Mouse (Mus musculus): ENCODE results near the gene Ccsap.
A peak's percentile ranks its signal among the peaks of the same experiment; 100 is the strongest.

Gene Ccsap

DNA sequence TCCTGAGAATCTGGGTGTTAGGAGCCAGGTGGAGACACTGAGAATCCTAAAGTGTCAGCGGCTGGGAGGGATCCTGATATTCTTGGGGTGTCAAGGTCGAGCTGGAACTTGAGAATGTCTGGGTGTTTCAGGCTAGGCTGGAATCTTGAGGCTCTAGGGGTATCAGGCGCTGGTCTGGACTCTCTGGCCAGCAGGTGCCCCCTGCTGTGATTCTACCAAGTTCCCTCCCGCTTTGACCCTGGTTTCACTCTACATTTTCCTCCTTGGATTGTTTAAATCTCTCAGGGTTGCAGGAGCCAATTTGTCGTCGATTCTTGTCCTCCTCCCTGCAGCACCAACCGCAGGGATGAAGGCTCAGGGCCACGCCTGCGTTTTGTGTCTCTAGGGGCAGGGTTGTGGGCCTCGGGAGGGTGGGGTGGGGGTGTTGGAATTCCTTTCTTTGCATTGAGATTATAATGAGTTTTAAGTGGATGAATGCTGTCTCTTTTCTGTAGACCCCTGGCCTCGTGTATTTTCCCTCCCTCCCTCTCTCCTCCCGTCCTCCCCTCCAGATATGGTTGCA is 53.6 kb downstream of the Ccsap start:
- no peak for DNase-seq (ENCODE audit: low read depth, low spot score)

DNA sequence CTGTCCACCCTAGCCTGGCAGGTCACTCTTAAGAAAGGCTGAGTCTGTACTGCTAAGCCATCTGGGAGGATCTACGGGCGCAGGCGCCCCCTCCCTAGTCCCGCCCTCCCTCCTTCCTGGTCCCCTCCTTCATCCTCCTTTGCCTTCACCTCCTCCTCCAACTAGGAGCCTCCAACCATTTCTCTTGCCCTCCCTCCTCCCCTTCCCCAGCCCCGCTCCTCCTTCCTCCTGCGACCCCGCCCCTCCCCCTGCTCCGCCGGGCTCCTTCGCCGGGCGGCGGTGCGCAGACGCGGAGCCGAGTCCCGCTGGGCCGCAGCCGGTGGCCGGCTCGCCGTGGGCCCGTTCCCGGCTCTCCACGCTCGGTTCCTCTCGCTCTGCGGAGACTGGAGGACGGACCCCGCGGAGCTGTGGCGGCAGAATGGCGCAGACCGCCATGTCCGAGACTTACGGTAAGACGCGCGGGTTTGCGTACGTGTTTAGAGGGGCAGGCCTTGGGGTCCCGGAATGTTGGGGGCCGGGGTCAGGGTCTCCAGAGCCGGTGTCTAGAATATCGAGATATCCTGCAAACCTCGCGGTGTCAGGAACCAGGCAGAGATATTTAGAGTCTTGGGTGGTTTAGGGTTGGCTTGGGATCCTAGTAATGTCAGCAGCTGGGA is 54.2 kb downstream of the Ccsap start, which contains the start of gene Rab4a:
TSS of gene Rab4a (plus strand) at position 268 of the 656 bp plus-strand sequence.
- DNase-seq (ENCODE audit: low read depth, low spot score), result peak; percentile 78

DNA sequence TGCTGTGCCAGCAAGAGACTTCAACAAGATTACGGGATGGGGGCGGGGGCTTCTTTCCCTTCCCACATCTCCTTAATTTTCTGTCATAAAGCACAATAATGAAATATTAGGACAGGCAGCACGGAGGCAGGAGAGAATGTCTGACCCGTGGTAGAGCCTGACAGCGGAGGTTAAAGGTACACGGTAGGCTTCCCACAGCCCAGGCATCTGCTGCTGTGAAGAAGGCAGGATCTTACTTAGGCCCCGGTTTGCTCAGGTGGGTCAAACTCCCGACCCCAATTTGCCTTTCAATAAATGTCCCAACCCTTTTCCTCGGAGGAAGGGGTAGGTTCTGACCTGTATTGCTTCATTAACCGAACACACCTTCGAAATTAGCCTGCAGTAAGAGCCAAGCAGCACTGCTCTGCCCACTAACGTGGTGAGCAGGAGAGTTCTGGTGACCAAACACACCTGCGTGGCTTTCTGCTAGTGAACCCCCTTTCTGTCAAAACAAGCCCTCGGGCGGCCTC is 54.7 kb downstream of the Ccsap start:
- no peak for DNase-seq (ENCODE audit: low read depth, low spot score)

DNA sequence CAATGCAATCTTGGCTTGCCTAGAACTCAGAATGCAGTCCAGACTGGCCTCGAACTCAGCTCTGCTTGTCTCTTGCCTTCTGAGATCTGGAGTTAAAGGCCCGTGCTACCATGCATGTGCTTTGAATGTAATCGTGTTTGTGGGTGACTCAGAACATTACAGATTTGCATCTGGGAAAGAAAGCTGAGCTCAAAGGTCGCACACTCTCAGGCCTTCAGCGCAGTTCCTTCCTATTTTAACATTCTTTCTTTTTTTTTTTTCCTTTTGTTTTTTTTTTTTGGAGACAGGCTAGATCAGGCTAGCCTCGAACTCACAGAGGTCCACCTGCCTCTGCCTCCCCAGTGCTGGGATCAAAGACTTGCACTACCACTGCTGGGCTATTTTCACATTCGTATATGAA is 55.4 kb downstream of the Ccsap start:
- DNase-seq (ENCODE audit: low read depth, low spot score), result no peak

DNA sequence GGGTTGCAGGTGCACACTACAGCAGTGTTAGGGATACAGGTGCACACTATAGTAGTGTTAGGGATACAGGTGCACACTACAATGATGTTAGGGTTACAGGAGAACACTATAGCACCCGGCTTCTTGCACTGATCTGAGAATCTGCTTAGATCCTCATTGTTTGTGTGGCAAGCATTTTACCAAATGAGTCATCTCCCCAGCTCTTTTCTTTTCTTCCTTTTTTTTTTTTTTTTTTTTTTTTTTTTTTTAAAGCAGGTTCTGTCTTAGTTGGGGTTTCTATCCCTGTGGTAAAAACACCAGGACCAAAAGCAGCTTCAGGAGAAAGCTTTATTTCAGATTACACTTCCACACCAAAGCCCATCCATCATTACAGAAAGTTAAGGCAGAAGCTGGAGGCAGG is 56.4 kb downstream of the Ccsap start:
- no peak for DNase-seq (ENCODE audit: low read depth, low spot score)

DNA sequence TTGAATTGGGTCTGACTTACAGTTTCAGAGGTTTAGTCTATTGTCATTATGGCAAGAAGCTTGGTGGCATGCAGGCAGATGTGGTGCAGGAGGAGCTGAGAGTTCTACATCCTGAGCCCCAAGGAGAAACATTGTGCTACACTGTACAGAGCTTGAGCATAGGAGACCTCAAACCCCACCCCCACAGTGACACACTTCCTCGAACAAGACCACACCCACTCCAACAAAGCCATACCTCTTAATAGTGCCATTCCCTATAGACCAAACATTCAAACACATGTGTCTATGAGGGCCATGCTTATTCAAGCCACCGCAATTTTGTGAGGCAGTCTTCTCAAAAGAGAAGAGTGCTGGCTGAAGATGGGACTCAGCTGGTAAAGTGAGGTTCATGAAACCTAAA is 58.5 kb downstream of the Ccsap start:
- DNase-seq (ENCODE audit: low read depth, low spot score), result no peak

DNA sequence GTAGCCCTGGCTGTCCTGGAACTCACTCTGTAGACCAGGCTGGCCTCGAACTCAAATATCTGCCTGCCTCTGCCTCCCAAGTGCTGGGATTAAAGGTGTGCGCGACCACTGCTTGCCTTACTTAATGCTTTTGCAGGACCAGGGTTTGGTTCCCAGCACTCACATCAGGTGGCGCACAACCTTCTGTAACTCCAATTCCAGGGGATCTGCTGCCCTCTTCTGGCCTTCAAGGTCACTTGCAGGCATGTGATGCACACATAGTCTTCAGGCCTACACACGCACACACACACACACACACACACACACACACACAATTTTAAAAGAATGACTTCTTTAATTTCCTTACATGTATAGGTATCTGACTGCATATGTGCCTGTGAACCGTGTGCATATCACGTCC is 59.1 kb downstream of the Ccsap start:
- no peak for DNase-seq (ENCODE audit: low read depth, low spot score)

DNA sequence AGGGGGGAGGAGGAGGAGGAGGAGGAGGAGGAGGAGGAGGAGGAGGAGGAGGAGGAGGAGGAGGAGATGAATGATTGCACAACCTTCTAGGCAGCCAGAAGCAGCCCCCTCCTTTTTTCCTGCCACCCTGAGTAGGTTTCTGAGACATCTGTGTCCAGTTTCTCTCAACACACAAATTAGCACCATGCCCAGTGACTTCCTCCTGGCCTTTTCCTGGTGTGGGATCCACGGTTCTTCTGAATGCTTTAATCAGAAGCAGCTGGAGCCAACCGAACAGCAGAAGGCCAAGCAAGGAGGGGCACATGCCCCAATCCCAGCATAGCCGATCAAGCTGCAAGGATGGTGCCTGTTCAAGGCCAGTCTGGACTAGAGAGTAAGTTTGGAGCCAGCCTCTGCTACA is 60.1 kb downstream of the Ccsap start:
- no peak for DNase-seq (ENCODE audit: low read depth, low spot score)

DNA sequence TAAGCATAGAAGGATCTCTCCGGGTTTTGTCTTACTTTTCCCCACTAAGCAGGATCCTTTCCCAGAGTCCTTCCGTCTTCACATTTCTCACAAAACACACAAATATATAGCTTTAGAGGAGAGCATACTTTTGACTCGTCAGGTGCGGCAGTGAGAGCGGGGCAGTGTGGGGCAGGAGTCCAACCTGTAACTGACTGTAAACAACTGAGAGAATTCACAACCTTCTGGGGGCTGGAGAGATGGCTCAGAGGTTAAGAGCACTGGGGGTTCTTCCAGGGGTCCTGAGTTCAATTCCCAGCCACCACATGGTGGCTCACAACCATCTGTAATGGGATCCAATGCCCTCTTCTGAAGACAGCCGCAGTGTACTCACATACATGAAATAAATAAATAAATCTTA is 60.6 kb downstream of the Ccsap start:
- DNase-seq (ENCODE audit: low read depth, low spot score), result no peak

DNA sequence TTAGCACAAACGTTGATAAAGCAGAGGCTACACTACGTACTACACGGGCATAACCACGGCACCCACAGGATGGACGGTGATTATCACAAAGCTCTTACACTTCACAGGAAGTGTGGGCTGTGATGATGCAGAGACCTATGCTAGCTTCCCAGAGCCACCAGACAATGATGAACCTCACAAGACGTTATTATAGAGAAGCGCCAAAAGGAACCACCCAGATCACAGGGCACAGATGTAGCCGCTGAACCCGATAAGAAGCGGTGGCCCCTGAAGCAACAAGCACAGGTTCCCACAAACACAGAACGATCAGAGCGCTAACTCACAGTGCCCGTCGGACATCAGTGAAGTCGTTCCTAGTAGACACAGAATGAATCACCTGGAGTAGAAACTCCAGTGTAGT is 62.1 kb downstream of the Ccsap start:
- DNase-seq (ENCODE audit: low read depth, low spot score), result no peak

DNA sequence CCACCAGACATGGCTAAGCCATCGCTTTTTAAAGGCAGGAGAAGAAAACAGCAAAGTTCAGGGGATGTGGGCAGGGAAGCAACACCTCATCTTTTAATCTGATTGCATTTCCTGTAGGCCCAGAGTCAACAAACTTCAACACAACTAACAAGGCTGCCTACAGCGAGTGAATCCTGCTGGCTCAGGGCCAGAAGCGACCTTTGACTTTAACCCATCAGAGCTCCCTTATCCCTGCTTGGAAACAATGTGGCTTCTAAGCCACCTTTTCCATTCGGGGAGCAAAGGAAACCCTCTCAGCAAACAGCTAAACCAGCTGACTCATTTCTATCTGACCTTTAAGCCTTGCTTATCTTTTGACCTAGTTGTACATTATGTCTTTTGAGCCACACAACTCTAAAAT is 63.3 kb downstream of the Ccsap start:
- no peak for DNase-seq (ENCODE audit: low read depth, low spot score)

DNA sequence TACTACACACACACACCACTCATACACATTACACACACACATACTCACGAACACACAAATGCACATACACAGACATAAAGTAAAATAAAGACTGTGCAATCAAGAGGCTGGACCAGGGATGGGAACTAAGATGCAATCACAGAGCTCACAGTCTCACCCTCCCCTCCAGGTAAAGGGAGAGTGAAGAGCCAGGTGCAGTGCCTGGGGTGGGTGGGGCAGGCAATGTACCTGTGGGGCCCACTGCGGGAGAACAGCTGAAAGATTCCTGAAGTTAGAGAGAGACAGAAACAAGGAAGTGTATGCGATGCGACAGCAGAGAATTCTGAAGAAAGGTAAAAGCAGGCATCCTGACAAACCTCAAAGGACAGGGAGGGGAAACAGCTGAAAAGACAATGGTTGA is 65.2 kb downstream of the Ccsap start:
- DNase-seq (ENCODE audit: low read depth, low spot score), result no peak

DNA sequence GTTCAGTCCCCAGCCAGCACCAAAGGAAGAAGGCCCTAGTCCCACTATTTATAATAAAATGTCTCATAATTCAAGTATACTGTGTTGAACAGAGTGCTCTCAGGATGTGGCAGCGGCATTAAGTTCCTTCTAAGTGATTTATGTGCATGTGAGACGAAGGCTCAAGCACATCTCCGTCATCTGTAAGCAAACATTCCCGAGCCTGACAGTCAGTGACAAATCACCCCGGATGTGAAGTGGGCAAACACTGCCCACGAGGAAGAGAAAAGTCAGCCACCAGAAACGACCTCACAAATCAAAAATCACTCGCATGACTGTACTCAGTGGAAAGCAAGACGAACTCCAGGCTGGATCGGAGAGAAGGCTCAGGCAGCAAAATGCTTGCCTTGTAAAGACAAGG is 66.1 kb downstream of the Ccsap start:
- DNase-seq (ENCODE audit: low read depth, low spot score), result no peak

DNA sequence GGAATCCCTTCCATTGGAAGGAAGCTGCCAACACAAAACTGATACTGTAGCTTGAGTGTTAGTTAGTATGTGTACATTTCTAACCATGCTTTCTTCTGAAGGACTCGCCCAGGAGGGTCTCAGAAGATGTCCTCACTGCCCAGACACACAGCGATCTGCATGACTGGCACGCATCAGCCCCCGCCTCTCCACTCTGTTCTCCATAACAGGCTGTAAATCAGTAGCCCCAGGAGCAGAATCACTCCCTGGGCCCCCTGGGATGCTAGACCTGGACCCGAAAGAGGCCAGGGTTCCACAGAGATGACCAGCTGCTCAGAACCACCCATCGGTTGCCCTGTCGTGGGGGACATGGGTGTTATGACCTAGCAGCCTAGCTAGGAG is 68.2 kb downstream of the Ccsap start:
- no peak for DNase-seq (ENCODE audit: low read depth, low spot score)

DNA sequence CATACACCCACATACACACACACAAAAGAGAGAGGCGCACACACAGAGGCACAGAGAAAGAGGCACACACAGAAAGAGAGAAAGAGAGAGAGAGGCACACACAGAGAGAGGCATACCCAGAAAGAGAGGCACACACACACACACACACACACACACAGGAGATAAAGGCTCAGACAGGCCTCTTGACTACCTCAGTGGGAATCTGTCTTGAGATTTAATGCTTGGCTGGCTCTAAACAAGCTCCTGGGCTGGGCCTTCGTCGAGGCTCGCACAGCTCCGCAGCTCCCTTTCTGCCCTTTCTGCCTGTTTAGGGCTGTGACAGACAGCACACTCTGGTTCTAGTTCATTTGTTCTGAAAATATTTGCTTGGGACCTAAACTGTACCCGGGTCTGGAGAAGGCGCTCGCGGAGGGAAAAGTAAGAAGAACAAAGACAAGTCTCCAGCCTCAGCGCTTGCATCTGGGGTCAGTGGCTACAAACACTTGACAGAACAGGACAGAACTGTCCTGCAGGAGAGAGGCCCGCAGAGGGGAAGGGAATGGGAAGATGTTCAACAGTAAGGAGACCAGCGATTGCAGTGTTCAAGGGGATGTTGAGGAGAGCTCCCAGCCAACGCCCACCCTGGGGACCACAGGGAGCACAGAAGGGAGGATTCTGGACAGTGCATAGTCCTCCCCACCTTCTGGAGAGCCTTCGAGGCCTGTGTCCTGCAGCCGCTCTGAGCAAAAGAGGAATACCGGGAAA is 68.7 kb downstream of the Ccsap start:
- DNase-seq (ENCODE audit: low read depth, low spot score), result no peak

All from telencephalon, adult 2 months (tissue).